Mouse (Mus musculus) kidney, embryonic 15.5 days (tissue): Measurements from ENCODE around the gene Mcfd2. TPM values are rescaled to one million over a fixed set of nuclear protein-coding genes. Genes with fewer than 3 reads are reported as not detected.
"Not testable (repeated sequence)": the region's sequence is repeated elsewhere in the genome, so short reads cannot be mapped to it uniquely, and the experiment has no call there.

ENCODE experiments used
- ATAC-seq: fragments of 200-750 bp; cut with Nextera tagmentation; replicated peaks from 2 replicates; pipeline ENCODE4 v1.8.0; 2017; ENCODE audit warnings: moderate TSS enrichment; ENCODE audit not compliant: low FRiP score
- H3K27ac ChIP-seq: fragments of 300-500 bp; sonication (generic); 2 replicates; pipeline ENCODE4 v1.5.1; 2015; ENCODE audit warnings: mild to moderate bottlenecking, inconsistent platforms
- H3K27me3 ChIP-seq: fragments of 300-500 bp; sonication (generic); 2 replicates; pipeline ENCODE4 v1.6.1; 2015; ENCODE audit warnings: inconsistent platforms
- H3K36me3 ChIP-seq: fragments of 300-500 bp; sonication (generic); 2 replicates; pipeline ENCODE4 v1.6.1; 2015; ENCODE audit warnings: inconsistent platforms
- H3K4me1 ChIP-seq: fragments of 300-500 bp; sonication (generic); 2 replicates; pipeline ENCODE4 v1.6.1; 2015; ENCODE audit warnings: inconsistent platforms
- H3K4me2 ChIP-seq: fragments of 300-500 bp; sonication (generic); 2 replicates; pipeline ENCODE4 v1.6.1; 2015; ENCODE audit warnings: moderate library complexity, mild to moderate bottlenecking, inconsistent platforms
- H3K4me3 ChIP-seq: fragments of 300-500 bp; sonication (generic); replicated peaks from 2 replicates; pipeline ENCODE4 v1.5.1; 2015; ENCODE audit warnings: mild to moderate bottlenecking, inconsistent platforms
- H3K9ac ChIP-seq: fragments of 300-500 bp; sonication (generic); 2 replicates; pipeline ENCODE4 v1.6.1; 2015; ENCODE audit warnings: mild to moderate bottlenecking, inconsistent platforms
- H3K9me3 ChIP-seq: fragments of 300-500 bp; sonication (generic); replicated peaks from 2 replicates; pipeline ENCODE4 v1.6.1; 2016; ENCODE audit warnings: inconsistent platforms
- WGBS: fragments of 180-500 bp; shearing (Covaris S2); methylation state at CpG from one replicate; pipeline ENCODE4 v1.1.7; 2015; ENCODE audit warnings: mixed read lengths; 5-methylcytosine and 5-hydroxymethylcytosine counted together
- polyA plus RNA-seq: library from polyadenylated mRNA; unstranded; fragments of >200 nt; fragmentation: Nextera tagmentation; extraction: Ambion mirVana; gene quantifications from 2 replicates; pipeline ENCODE4 v1.2.1, GENCODE M21; 2015

Mcfd2 gene
- polyA plus RNA-seq, 1 experiment from 2014 or later, result 110 TPM

GRCm38 (mm10) chr17:87302014-87302794 lies 36.5 kb upstream of the Mcfd2 start:
- Histone ChIP-seq H3K9ac (no peak overlapping the region), H3K36me3 (no peaks in the 10 kb centered on the region), H3K4me3 (no peak overlapping the region), H3K27ac (peak overlapping the region; percentile 64), H3K4me2 (0 out of 2 replicates have a peak overlapping the region, but pooled peaks have one; percentile 16), H3K9me3 (no peaks in the 10 kb centered on the region), H3K27me3 (no peaks in the 10 kb centered on the region), H3K4me1 (peaks cover 35% of the 10 kb centered on the region)
- 64% methylated on average over 13 of the region's 13 CpGs for WGBS
- ATAC-seq, result peak; percentile 42

- H3K4me2 ChIP-seq, ATAC-seq, H3K36me3 ChIP-seq, H3K27ac ChIP-seq, H3K4me3 ChIP-seq, H3K9ac ChIP-seq, H3K9me3 ChIP-seq, H3K27me3 ChIP-seq: not testable (repeated sequence)
- WGBS, result 91% methylated on average over 9 of the region's 9 CpGs
- H3K4me1 ChIP-seq, result peaks cover 31% of the 10 kb centered on the region
Measured at GRCm38 (mm10) chr17:87301607-87302006, 35.9 kb upstream of the Mcfd2 start.

- no peaks in the 10 kb centered on the region for H3K27me3 ChIP-seq
- no peak overlapping the region for H3K4me3 ChIP-seq
- no peaks in the 10 kb centered on the region for H3K9me3 ChIP-seq
- WGBS, result 83% methylated on average over 10 of the region's 10 CpGs
- H3K27ac ChIP-seq, result no peak overlapping the region
- no peaks in the 10 kb centered on the region for H3K36me3 ChIP-seq
- H3K4me2 ChIP-seq, result no peak overlapping the region
- peaks cover 27% of the 10 kb centered on the region for H3K4me1 ChIP-seq
- no peak overlapping the region for H3K9ac ChIP-seq
- no peak for ATAC-seq
Measured at GRCm38 (mm10) chr17:87300340-87300739, 34.6 kb upstream of the Mcfd2 start.

GRCm38 (mm10) chr17:87298944-87299343 lies 33.2 kb upstream of the Mcfd2 start:
- Histone ChIP-seq H3K9me3 (no peaks in the 10 kb centered on the region), H3K27me3 (no peaks in the 10 kb centered on the region), H3K4me3 (no peak overlapping the region), H3K4me1 (peaks cover 21% of the 10 kb centered on the region; the same call in 1 of the 2 replicates), H3K27ac (no peak overlapping the region), H3K4me2 (no peak overlapping the region), H3K36me3 (no peaks in the 10 kb centered on the region), H3K9ac (no peak overlapping the region)
- 63% methylated on average over 6 of the region's 6 CpGs for WGBS
- ATAC-seq, result no peak

GRCm38 (mm10) chr17:87296701-87297100 lies 31.0 kb upstream of the Mcfd2 start:
- not testable (repeated sequence) for H3K9me3 ChIP-seq, H3K36me3 ChIP-seq, H3K27ac ChIP-seq, H3K4me2 ChIP-seq, H3K4me3 ChIP-seq, ATAC-seq, H3K4me1 ChIP-seq, H3K9ac ChIP-seq, H3K27me3 ChIP-seq
- WGBS, result 73% methylated on average over 1 of the region's 1 CpGs

- H3K9ac ChIP-seq, result no peak overlapping the region
- no peak overlapping the region for H3K27ac ChIP-seq
- H3K36me3 ChIP-seq, result no peaks in the 10 kb centered on the region
- no peaks in the 10 kb centered on the region for H3K27me3 ChIP-seq
- H3K4me1 ChIP-seq, result peaks cover 7% of the 10 kb centered on the region; the same call in 1 of the 2 replicates
- H3K4me2 ChIP-seq, result no peak overlapping the region
- WGBS, result 87% methylated on average over 7 of the region's 7 CpGs
- H3K4me3 ChIP-seq, result no peak overlapping the region
- no peaks in the 10 kb centered on the region for H3K9me3 ChIP-seq
- no peak for ATAC-seq
Measured at GRCm38 (mm10) chr17:87295738-87296137, 30.0 kb upstream of the Mcfd2 start.

GRCm38 (mm10) chr17:87293125-87293524 lies 27.4 kb upstream of the Mcfd2 start:
- Histone ChIP-seq H3K4me2 (no peak overlapping the region), H3K4me3 (no peak overlapping the region), H3K9me3 (no peaks in the 10 kb centered on the region), H3K4me1 (0 out of 2 replicates have a peak, but pooled peaks cover under 1% of the 10 kb centered on the region), H3K9ac (no peak overlapping the region), H3K27ac (no peak overlapping the region), H3K27me3 (peaks cover 14% of the 10 kb centered on the region; the same call in 1 of the 2 replicates), H3K36me3 (no peaks in the 10 kb centered on the region)
- 82% methylated on average over 5 of the region's 5 CpGs for WGBS
- no peak for ATAC-seq

- peaks cover 9% of the 10 kb centered on the region for H3K4me1 ChIP-seq
- H3K9me3 ChIP-seq, result no peaks in the 10 kb centered on the region
- H3K4me2 ChIP-seq, result no peak overlapping the region
- no peak overlapping the region for H3K4me3 ChIP-seq
- no peak overlapping the region for H3K27ac ChIP-seq
- 83% methylated on average over 5 of the region's 5 CpGs for WGBS
- ATAC-seq, result no peak
- H3K9ac ChIP-seq, result no peak overlapping the region
- no peaks in the 10 kb centered on the region for H3K36me3 ChIP-seq
- peaks cover 16% of the 10 kb centered on the region; the same call in 1 of the 2 replicates for H3K27me3 ChIP-seq
Measured at GRCm38 (mm10) chr17:87291782-87292181, 26.0 kb upstream of the Mcfd2 start.

GRCm38 (mm10) chr17:87291037-87291436 lies 25.3 kb upstream of the Mcfd2 start:
- Histone ChIP-seq H3K27ac (no peak overlapping the region), H3K4me1 (peaks cover 12% of the 10 kb centered on the region), H3K9ac (no peak overlapping the region), H3K27me3 (peaks cover 16% of the 10 kb centered on the region; the same call in 1 of the 2 replicates), H3K36me3 (no peaks in the 10 kb centered on the region), H3K9me3 (no peaks in the 10 kb centered on the region), H3K4me3 (no peak overlapping the region), H3K4me2 (no peak overlapping the region)
- 77% methylated on average over 7 of the region's 7 CpGs for WGBS
- ATAC-seq, result no peak

- no peak for ATAC-seq
- 65% methylated on average over 5 of the region's 5 CpGs for WGBS
- Histone ChIP-seq H3K9me3 (no peaks in the 10 kb centered on the region), H3K9ac (no peak overlapping the region), H3K4me2 (no peak overlapping the region), H3K36me3 (no peaks in the 10 kb centered on the region), H3K4me1 (peaks cover 26% of the 10 kb centered on the region), H3K27me3 (peaks cover 24% of the 10 kb centered on the region), H3K27ac (no peak overlapping the region), H3K4me3 (no peak overlapping the region)
Measured at GRCm38 (mm10) chr17:87289367-87289766, 23.6 kb upstream of the Mcfd2 start.

- Histone ChIP-seq H3K9ac (no peak overlapping the region), H3K4me2 (no peak overlapping the region), H3K27me3 (peaks cover 33% of the 10 kb centered on the region), H3K27ac (no peak overlapping the region), H3K36me3 (no peaks in the 10 kb centered on the region), H3K4me3 (no peak overlapping the region), H3K9me3 (no peaks in the 10 kb centered on the region), H3K4me1 (peaks cover 38% of the 10 kb centered on the region)
- WGBS, result 51% methylated on average over 12 of the region's 12 CpGs
- no peak for ATAC-seq
Measured at GRCm38 (mm10) chr17:87288131-87288530, 22.4 kb upstream of the Mcfd2 start.

- H3K27ac ChIP-seq, result peak overlapping the region; percentile 51
- no peaks in the 10 kb centered on the region for H3K36me3 ChIP-seq
- H3K9ac ChIP-seq, result no peak overlapping the region
- WGBS, result 71% methylated on average over 8 of the region's 8 CpGs
- H3K4me1 ChIP-seq, result peaks cover 39% of the 10 kb centered on the region
- no peak for ATAC-seq
- H3K27me3 ChIP-seq, result peaks cover 33% of the 10 kb centered on the region
- H3K4me2 ChIP-seq, result no peak overlapping the region
- H3K9me3 ChIP-seq, result no peaks in the 10 kb centered on the region
- no peak overlapping the region for H3K4me3 ChIP-seq
Measured at GRCm38 (mm10) chr17:87287197-87287777, 21.6 kb upstream of the Mcfd2 start.
